Mouse (Mus musculus): ENCODE data around the gene Pacsin1. TPM values are rescaled to one million over a fixed set of nuclear protein-coding genes. Genes with fewer than 3 reads are reported as not detected.
"Not testable (repeated sequence)": the region's sequence is repeated elsewhere in the genome, so short reads cannot be mapped to it uniquely, and the experiment has no call there.

Pacsin1 gene
- polyA plus RNA-seq, 1 experiment from 2014 or later = 2.6 TPM

- WGBS = 4% methylated on average over 87 of the region's 91 CpGs
- Histone ChIP-seq H3K27ac (peak within 1 kb of the TSS; percentile 93), H3K9ac (peak within 1 kb of the TSS; percentile 99), H3K9me3 (no peaks in the 10 kb centered on the region), H3K4me3 (replicated peaks) (peak within 1 kb of the TSS; percentile 90), H3K36me3 (no peaks in the 10 kb centered on the region), H3K27me3 (replicated peaks) (no peaks in the 10 kb centered on the region), H3K4me2 (replicated peaks) (peak within 1 kb of the TSS; percentile 74), H3K4me1 (replicated peaks) (peaks cover 16% of the 10 kb centered on the region)
- peak; percentile 94 for ATAC-seq
Measured at GRCm38 (mm10) chr17:27623360-27624326, 31.7 kb upstream of the Pacsin1 start, which contains the start of gene Nudt3. TSS of gene Nudt3 (minus strand) at chr17:27623495.

- Histone ChIP-seq H3K4me3 (replicated peaks) (no peak overlapping the region), H3K4me2 (replicated peaks) (no peak overlapping the region), H3K27ac (no peak overlapping the region), H3K4me1 (replicated peaks) (peaks cover 16% of the 10 kb centered on the region), H3K9me3 (no peaks in the 10 kb centered on the region), H3K36me3 (peaks cover 9% of the 10 kb centered on the region), H3K9ac (no peak overlapping the region), H3K27me3 (replicated peaks) (no peaks in the 10 kb centered on the region)
- WGBS = 38% methylated on average over 7 of the region's 7 CpGs
- ATAC-seq = no peak
Measured at GRCm38 (mm10) chr17:27625455-27626251, 29.7 kb upstream of the Pacsin1 start.

DNA sequence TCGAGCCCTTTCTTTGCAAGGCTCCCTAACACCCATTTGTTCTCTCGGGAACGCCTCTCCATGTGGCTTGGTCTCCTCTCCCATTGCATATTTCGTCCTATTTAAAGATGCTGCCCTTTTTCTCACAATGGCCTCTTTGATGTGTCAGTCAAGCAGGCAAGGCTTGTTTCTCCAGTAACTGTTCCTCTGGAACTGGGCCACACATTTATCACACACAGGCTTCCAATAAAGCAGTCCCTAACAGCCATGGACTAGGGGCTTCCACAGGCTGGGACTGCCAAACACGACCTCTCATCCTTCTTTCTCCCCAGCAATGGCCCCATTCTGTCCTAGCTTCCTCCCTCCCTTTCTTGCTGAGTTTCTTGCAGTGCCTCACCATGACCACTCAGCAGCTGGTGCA is 28.6 kb upstream of the Pacsin1 start:
- 31% methylated on average over 5 of the region's 5 CpGs for WGBS
- no peak for ATAC-seq
- Histone ChIP-seq H3K9ac (no peak overlapping the region), H3K27ac (no peak overlapping the region), H3K27me3 (replicated peaks) (no peaks in the 10 kb centered on the region), H3K4me1 (replicated peaks) (peaks cover 16% of the 10 kb centered on the region), H3K36me3 (peaks cover 19% of the 10 kb centered on the region), H3K4me2 (replicated peaks) (no peak overlapping the region), H3K4me3 (replicated peaks) (no peak overlapping the region), H3K9me3 (no peaks in the 10 kb centered on the region)

DNA sequence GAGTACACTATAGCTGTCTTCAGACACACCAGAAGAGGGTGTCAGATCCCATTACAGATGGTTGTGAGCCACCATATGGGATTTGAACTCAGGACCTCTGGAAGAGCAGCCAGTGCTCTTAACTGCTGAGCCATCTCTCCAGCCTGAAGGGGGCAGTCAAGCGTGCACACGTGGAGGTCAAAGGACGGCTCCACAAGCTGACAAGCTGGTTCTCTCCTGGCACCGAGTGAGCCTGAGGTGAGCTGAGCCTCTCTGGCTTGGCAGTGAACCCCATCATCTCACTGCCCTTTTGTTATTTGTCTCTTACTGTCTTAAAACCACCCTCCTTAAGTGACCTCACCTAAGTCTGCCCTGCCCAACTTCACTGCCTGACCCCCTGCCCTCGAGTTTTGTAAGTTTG is 27.9 kb upstream of the Pacsin1 start:
- Histone ChIP-seq H3K4me1 (replicated peaks) (peaks cover 19% of the 10 kb centered on the region), H3K9ac (no peak overlapping the region), H3K4me3 (replicated peaks) (no peak overlapping the region), H3K27ac (no peak overlapping the region), H3K36me3 (peaks cover 27% of the 10 kb centered on the region), H3K4me2 (replicated peaks) (no peak overlapping the region), H3K27me3 (replicated peaks) (no peaks in the 10 kb centered on the region), H3K9me3 (no peaks in the 10 kb centered on the region)
- ATAC-seq = no peak
- 49% methylated on average over 5 of the region's 5 CpGs for WGBS

DNA sequence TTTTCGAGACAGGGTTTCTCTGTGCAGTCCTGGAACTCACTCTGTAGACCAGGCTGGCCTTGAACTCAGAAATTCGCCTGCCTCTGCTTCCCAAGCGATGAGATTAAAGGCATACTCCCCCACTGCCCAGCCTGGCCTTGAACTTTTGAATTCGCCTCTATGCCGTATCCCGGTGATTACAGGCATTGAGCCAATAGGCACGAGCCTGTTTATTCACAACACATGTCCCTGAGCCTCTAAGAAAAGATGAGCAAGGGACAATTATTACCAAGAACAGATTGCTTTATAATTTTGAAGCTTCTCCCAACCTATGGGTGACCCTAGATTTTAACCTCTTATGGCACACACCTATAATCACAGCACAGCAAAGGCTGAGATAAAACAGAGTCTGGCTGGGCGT is 26.9 kb upstream of the Pacsin1 start:
- WGBS = 87% methylated on average over 8 of the region's 8 CpGs
- no peaks in the 10 kb centered on the region for H3K9me3 ChIP-seq

DNA sequence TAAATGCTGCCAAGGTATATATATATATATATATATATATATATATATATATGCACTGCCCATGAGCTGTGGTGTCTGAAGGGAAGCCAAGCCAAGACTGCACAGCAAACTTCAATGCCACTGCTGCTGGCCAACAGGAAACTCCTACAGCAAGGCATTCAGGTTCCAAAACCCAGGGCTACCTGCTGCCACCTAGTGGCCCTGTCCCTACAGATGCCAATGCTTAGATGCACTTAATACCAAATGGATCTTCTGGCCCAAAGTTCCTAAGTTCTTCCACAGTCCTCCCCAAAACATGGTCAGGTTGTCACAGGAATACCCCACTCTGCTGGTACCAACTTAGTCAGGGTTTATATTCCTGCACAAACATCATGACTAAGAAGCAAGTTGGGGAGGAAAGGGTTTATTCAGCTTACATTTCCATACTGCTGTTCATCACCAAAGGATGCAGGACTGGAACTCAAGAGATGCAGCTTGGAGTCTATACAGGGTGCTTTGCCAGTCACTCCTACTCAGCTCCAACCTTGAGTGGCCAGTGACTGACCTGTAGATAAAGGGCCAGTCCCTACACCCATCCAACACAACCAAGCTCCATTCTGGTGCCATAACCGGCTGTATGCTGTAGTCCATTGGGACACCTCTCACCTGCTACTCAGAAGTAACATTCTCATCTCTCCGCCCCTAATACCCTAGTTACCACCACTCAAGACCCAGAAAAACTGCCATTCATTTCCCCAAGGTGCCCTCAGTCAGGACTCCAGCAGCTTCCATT is 25.9 kb upstream of the Pacsin1 start:
- WGBS = 69% methylated on average over 2 of the region's 2 CpGs
- peak; percentile 29 for ATAC-seq

More for the DNA sequence above, 26.9 kb upstream of the Pacsin1 start:
- Histone ChIP-seq H3K4me3 (replicated peaks) (no peak overlapping the region), H3K4me2 (replicated peaks) (no peak overlapping the region), H3K4me1 (replicated peaks) (peaks cover 27% of the 10 kb centered on the region), H3K9ac (no peak overlapping the region), H3K27me3 (replicated peaks) (no peaks in the 10 kb centered on the region), H3K36me3 (peaks cover 33% of the 10 kb centered on the region), H3K27ac (no peak overlapping the region)
- ATAC-seq = no peak

DNA sequence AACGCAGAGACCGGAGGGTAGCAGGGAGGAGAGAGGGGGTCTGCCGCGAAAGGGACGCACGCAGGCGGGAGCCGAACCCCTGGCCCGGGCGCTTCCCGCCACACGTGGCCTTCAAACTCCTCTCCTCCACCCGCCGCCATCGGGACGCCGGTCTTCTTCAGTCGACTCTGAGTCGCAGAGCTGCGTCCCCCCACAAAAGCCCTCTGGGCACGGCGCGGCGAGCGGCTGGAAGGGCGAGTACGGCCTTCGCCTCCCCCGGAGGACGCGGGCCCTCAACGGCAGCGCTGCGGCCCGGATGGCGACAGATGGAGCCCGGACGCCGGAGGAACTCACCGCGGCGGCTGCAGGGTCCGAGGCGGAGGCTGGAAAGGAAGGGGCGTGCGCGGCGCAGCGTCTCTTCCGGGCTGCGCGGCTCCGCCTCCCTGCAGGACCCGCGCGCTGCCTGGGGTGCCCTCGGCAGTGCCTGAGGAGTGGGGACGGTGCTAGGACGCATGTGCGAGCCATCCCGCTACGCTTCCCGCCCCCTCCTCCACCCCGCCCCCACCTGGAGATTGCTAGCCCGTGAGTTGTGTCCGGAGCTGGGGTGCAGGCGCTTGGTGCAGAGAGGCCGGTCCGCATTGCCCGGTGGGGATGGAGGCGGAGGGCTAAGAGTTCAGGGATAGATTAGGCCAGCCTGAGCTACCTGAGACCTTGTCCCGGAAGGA is 20.3 kb upstream of the Pacsin1 start, which contains the start of gene RPS10-NUDT3:
Gene RPS10-NUDT3 (minus strand): TSS at position 352 of the 704 bp plus-strand sequence.
- H3K4me1 ChIP-seq (replicated peaks) = peaks cover 33% of the 10 kb centered on the region
- ATAC-seq = peak; percentile 97
- no peaks in the 10 kb centered on the region for H3K27me3 ChIP-seq (replicated peaks)
- H3K4me3 ChIP-seq (replicated peaks) = peak within 1 kb of the TSS; percentile 77
- peak within 1 kb of the TSS; percentile 71 for H3K4me2 ChIP-seq (replicated peaks)
- H3K9ac ChIP-seq = peak within 1 kb of the TSS; percentile 94
- 0% methylated on average over 67 of the region's 72 CpGs for WGBS
- peak within 1 kb of the TSS; percentile 85 for H3K27ac ChIP-seq
- peaks cover 32% of the 10 kb centered on the region for H3K36me3 ChIP-seq
- H3K9me3 ChIP-seq = no peaks in the 10 kb centered on the region

More for the DNA sequence above, 25.9 kb upstream of the Pacsin1 start:
- Histone ChIP-seq H3K27me3 (replicated peaks) (no peaks in the 10 kb centered on the region), H3K9ac (no peak overlapping the region), H3K4me3 (replicated peaks) (no peak overlapping the region), H3K4me1 (replicated peaks) (peaks cover 28% of the 10 kb centered on the region), H3K9me3 (no peaks in the 10 kb centered on the region), H3K36me3 (peaks cover 36% of the 10 kb centered on the region), H3K4me2 (replicated peaks) (no peak overlapping the region), H3K27ac (no peak overlapping the region)

DNA sequence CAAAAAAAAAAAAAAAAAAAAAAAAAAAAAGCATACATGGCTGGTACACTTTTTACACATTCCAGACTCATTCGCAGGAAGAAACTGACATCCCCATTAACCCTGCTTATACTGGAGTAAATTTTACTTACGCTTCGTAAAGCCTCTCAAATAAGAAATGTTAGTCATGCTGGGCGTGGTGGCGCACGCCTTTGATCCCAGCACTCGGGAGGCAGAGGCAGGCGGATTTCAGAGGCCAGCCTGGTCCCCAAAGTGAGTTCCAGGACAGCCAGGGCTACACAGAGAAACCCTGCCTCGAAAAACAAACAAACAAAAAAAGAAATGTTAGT is 19.8 kb upstream of the Pacsin1 start:
- 32% methylated on average over 9 of the region's 9 CpGs for WGBS

DNA sequence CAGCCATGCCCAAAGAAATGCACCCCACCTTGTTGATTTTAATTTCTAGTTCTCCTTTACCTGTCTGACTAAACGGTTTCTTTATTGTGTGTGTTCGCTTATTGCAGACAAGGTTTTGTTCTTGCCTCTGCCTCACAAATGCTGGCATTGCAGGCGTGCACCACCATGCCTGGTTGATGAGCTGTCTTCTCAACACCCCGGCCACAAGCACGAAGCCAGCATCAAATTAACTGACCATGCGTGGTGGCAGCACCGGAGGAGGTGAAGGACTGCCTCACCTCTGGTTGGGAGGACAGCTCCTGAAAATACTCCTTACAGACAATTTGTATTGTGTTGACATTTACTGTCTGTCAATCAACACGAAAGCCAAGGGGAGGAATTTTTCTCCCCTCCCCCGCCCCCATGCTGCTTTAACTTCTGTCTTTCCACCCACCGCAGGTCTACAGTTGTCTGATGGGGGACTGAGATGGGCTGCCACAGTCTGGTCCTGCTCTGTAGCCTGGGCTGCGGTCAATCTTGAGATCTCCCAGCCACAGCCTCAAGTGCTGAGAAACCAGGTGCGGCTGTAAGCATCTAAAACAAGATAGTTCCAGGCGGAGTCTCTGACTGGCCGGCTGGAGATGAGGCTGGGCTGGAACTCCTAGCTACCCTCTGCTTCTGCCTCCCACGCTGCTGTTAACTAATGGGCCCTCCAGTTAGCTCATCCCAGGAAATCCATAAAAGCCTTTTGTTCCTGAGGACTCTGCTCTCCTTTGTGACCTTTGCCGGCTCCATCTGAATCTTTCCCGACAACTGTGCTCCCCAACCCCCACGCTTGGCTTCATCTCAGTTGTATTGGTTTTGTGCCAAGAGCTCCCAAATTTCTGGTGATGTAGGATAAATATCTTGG is 18.9 kb upstream of the Pacsin1 start, which contains the start of gene Rps10:
Gene Rps10 (minus strand): TSS at position 538 of the 889 bp plus-strand sequence.
- Histone ChIP-seq H3K4me1 (replicated peaks) (peaks cover 30% of the 10 kb centered on the region), H3K27ac (peak within 1 kb of the TSS; percentile 72), H3K9ac (peak within 1 kb of the TSS; percentile 12; the same call in 1 of the 2 replicates), H3K27me3 (replicated peaks) (no peaks in the 10 kb centered on the region), H3K9me3 (no peaks in the 10 kb centered on the region), H3K4me2 (replicated peaks) (peak within 1 kb of the TSS; percentile 71), H3K4me3 (replicated peaks) (peak within 1 kb of the TSS; percentile 77), H3K36me3 (peaks cover 20% of the 10 kb centered on the region)
- WGBS = 40% methylated on average over 18 of the region's 18 CpGs
- no peak for ATAC-seq

More for the DNA sequence above, 19.8 kb upstream of the Pacsin1 start:
- peak overlapping the region; percentile 77 for H3K4me3 ChIP-seq (replicated peaks)
- not testable (repeated sequence) for H3K27me3 ChIP-seq (replicated peaks); H3K9me3 ChIP-seq; H3K9ac ChIP-seq
- peak overlapping the region; percentile 71 for H3K4me2 ChIP-seq (replicated peaks)
- peaks cover 33% of the 10 kb centered on the region for H3K4me1 ChIP-seq (replicated peaks)
- peak overlapping the region; percentile 72 for H3K27ac ChIP-seq
- ATAC-seq = peak; percentile 2; the same call in 1 of the 2 replicates
- peaks cover 28% of the 10 kb centered on the region for H3K36me3 ChIP-seq

DNA sequence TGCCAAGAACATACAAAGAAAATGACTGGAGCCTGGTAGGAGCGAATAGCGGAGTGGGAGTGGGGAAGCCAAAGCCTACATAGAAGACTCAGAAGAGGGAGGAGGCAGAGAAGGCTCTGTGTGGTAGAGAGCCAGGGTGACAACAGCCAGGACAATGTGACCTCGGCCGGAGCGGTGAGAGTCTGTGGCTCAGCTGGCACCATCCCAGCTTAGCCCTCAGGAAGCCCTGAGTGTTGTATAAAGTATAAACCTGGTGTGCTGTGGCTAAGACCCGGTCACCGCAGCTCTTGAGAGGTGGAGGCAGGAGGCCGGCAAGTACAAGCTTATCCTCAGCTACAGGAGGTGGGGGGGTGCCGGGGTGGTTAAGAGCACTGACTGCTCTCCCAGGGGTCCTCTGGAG is 18.0 kb upstream of the Pacsin1 start:
- Histone ChIP-seq H3K9ac (no peak overlapping the region), H3K27me3 (replicated peaks) (no peaks in the 10 kb centered on the region), H3K27ac (peak overlapping the region; percentile 7; the same call in 1 of the 2 replicates), H3K4me3 (replicated peaks) (no peak overlapping the region), H3K9me3 (no peaks in the 10 kb centered on the region), H3K36me3 (peaks cover 10% of the 10 kb centered on the region), H3K4me1 (replicated peaks) (peaks cover 25% of the 10 kb centered on the region), H3K4me2 (replicated peaks) (no peak overlapping the region)
- 53% methylated on average over 9 of the region's 9 CpGs for WGBS
- ATAC-seq = no peak

Data from intestine, embryonic 15.5 days (tissue).